ENCODE assay signal across 11 mouse cellular contexts in genomic region chr6:83014482-83015466, GRCm38 (mm10). TPM values are rescaled to one million over a fixed set of nuclear protein-coding genes. Genes with fewer than 3 reads are reported as not detected.
A peak's percentile ranks its signal among the peaks of the same experiment; 100 is the strongest.
DNase-seq lines count a peak whose midpoint lies in the region; ATAC-seq lines count a peak whose summit lies in the region.
"Had no signal": no experiment of that assay in that cellular context is flagged by ENCODE, and none has a peak within 500 bp of the region (broad histone marks: within the 10 kb centered on the region; RNA-seq: fewer than 3 reads in every experiment).

No protein-coding gene starts in this region.

- H3K4me2 ChIP-seq in liver, embryonic 16.5 days (ENCODE audit: low read depth, low read length) = peak overlapping the region; percentile 69
- H3K4me2 ChIP-seq: forebrain, embryonic 13.5 days had no signal

- H3K36me3 ChIP-seq in liver, embryonic 16.5 days (ENCODE audit: control insufficient read depth, insufficient read depth) = no peaks in the 10 kb centered on the region

- 16% methylated on average over 12 of the region's 12 CpGs for WGBS in liver, embryonic 16.5 days (ENCODE audit: insufficient replicate concordance)

- H3K9ac ChIP-seq in liver, embryonic 16.5 days (ENCODE audit: low read depth, low read length) = peak overlapping the region; percentile 60
- H3K9ac ChIP-seq: forebrain, embryonic 13.5 days had no signal

- peak; percentile 96 for ATAC-seq in liver, embryonic 16.5 days (ENCODE audit: low read depth)
- ATAC-seq: forebrain, embryonic 13.5 days had no signal

- peak overlapping the region; percentile 98 for H3K27ac ChIP-seq in liver, embryonic 16.5 days (ENCODE audit: low read length)
- H3K27ac ChIP-seq: forebrain, embryonic 13.5 days had no signal

- H3K27me3 ChIP-seq in liver, embryonic 16.5 days (ENCODE audit: control insufficient read depth, insufficient read depth, low read depth, low read length) = no peaks in the 10 kb centered on the region
- H3K27me3 ChIP-seq: forebrain, embryonic 13.5 days had no signal

- H3K4me1 ChIP-seq in liver, embryonic 16.5 days (ENCODE audit: control insufficient read depth, low read depth, low read length) = peaks cover 81% of the 10 kb centered on the region
- H3K4me1 ChIP-seq: forebrain, embryonic 13.5 days had no signal

- H3K4me3 ChIP-seq in liver, embryonic 16.5 days (ENCODE audit: low read depth, low read length) = peak overlapping the region; percentile 47
- H3K4me3 ChIP-seq: forebrain, embryonic 13.5 days had no signal

- DNase-seq in adrenal gland, adult (ENCODE audit: inconsistent age in 2 of 2, low spot score in 1 of 2) = peak; percentile 49 to 54
- no peak for DNase-seq in adrenal gland, postnatal 4 days (ENCODE audit: low spot score in 2 of 2)
- DNase-seq in urinary bladder, postnatal 14 days (ENCODE audit: low spot score) = peak; percentile 47
- no peak for DNase-seq in urinary bladder, postnatal 4 days (ENCODE audit: low spot score in 2 of 2)
- DNase-seq in ovary, postnatal 36 days (ENCODE audit: low spot score) = no peak
- DNase-seq in ovary, postnatal 10 days (ENCODE audit: low spot score) = no peak
- no peak for DNase-seq in right cerebral cortex, adult 18-20 months
- DNase-seq: cerebellum, postnatal 25 days; layer of hippocampus, postnatal 36 days had no signal

- H3K9me3 ChIP-seq in liver, embryonic 16.5 days (replicated peaks; ENCODE audit: control insufficient read depth, low read length) = no peaks in the 10 kb centered on the region
- H3K9me3 ChIP-seq: forebrain, embryonic 13.5 days had no signal

RNA-seq across cellular contexts. Expression of gene Dok1, which starts 18.5 kb away (rescaled TPM):
- total RNA-seq in adrenal gland, postnatal 4 days (2021) = 10 to 100 TPM; 16.1 to 16.2 TPM
- 15.7 and 16.1 TPM in 2 replicates for polyA plus RNA-seq in liver, embryonic 16.5 days (2015; fragmentation: Nextera tagmentation; extraction: Ambion mirVana)

RNA-seq across cellular contexts. Expression of gene Loxl3, which starts 19.2 kb away (rescaled TPM):
- 1 to 10 TPM; 6.2 to 9.4 TPM for total RNA-seq in adrenal gland, postnatal 4 days (2021)
- 1.9 and 2.1 TPM in 2 replicates for polyA plus RNA-seq in liver, embryonic 16.5 days (2015; fragmentation: Nextera tagmentation; extraction: Ambion mirVana)

RNA-seq across cellular contexts. Expression of gene Aup1, which starts 39.5 kb away (rescaled TPM):
- 100 to 1,000 TPM; 170 to 175 TPM for total RNA-seq in adrenal gland, postnatal 4 days (2021)
- polyA plus RNA-seq in liver, embryonic 16.5 days (2015; fragmentation: Nextera tagmentation; extraction: Ambion mirVana) = 180 and 190 TPM in 2 replicates

RNA-seq across cellular contexts. Expression of gene Htra2, which starts 40.3 kb away (rescaled TPM):
- 10 to 100 TPM; 63.3 to 68.5 TPM for total RNA-seq in adrenal gland, postnatal 4 days (2021)
- polyA plus RNA-seq in liver, embryonic 16.5 days (2015; fragmentation: Nextera tagmentation; extraction: Ambion mirVana) = 72.0 and 72.4 TPM in 2 replicates

RNA-seq across cellular contexts. Expression of gene Dqx1, which starts 42.9 kb away (rescaled TPM):
- total RNA-seq in adrenal gland, postnatal 4 days (2021) = 1 to 10 TPM; 4.1 to 4.4 TPM
- polyA plus RNA-seq in liver, embryonic 16.5 days (2015; fragmentation: Nextera tagmentation; extraction: Ambion mirVana) = 9.0 and 9.3 TPM in 2 replicates

Comparison
In these comparisons a context has a peak if more than half of its experiments do, and no peak if none do; other contexts are left out.
1. DNase-seq: peak in adrenal gland, adult (2 of 2) and urinary bladder, postnatal 14 days (single experiment); none in adrenal gland, postnatal 4 days (0 of 2), urinary bladder, postnatal 4 days (0 of 2), ovary, postnatal 36 days (single experiment), ovary, postnatal 10 days (single experiment) and right cerebral cortex, adult 18-20 months (single experiment).